8 mouse cellular contexts compared by ENCODE assay signal in the genomic region with DNA sequence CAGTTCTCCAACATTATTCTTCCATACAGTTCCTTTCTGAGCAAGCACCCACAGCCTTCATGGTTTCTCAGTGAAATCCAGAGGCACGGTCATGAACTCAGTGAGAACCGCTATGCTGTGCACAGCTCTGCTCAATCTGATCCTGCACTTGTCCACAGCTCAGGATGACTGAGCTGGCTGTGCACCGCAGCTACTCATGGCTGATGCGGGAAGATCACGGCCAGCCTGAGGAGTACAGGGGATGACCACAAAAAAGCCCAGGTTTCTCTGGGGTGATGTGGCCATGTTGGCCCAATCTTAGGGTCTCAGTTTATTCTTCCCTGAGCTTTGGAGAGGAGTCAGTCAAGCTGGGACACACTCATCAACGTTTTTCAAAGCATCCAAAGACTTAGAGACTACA.
A peak's percentile ranks its signal among the peaks of the same experiment; 100 is the strongest.
DNase-seq lines count a peak whose midpoint lies in the region; ATAC-seq lines count a peak whose summit lies in the region.

No protein-coding gene starts in this region.

- H3K4me3 ChIP-seq in embryonic facial prominence, embryonic 13.5 days: peak overlapping the region; percentile 53
- H3K4me3 ChIP-seq in hindbrain, embryonic 15.5 days: peak overlapping the region; percentile 53
- peak overlapping the region; percentile 56 for H3K4me3 ChIP-seq in midbrain, embryonic 12.5 days

- no peak overlapping the region; the same call in 1 of the 2 replicates for H3K27ac ChIP-seq in embryonic facial prominence, embryonic 13.5 days
- H3K27ac ChIP-seq in hindbrain, embryonic 15.5 days (replicated peaks): peak overlapping the region; percentile 83; the same call in 1 of the 2 replicates
- no peak overlapping the region for H3K27ac ChIP-seq in midbrain, embryonic 12.5 days (replicated peaks)

- no peak overlapping the region for H3K9ac ChIP-seq in embryonic facial prominence, embryonic 13.5 days
- H3K9ac ChIP-seq in hindbrain, embryonic 15.5 days: peak overlapping the region; percentile 52; the same call in 1 of the 2 replicates
- H3K9ac ChIP-seq in midbrain, embryonic 12.5 days (replicated peaks): no peak overlapping the region

- peak; percentile 8 for DNase-seq in kidney, adult 9 months
- no peak for DNase-seq in kidney, postnatal 14 days
- no peak for DNase-seq in adipocyte (ENCODE audit: low spot score)
- no peak for DNase-seq in urinary bladder, postnatal 25 days (ENCODE audit: low spot score)

- peak overlapping the region; percentile 65 for H3K4me2 ChIP-seq in embryonic facial prominence, embryonic 13.5 days
- peak overlapping the region; percentile 69 for H3K4me2 ChIP-seq in hindbrain, embryonic 15.5 days
- peak overlapping the region; percentile 62 for H3K4me2 ChIP-seq in midbrain, embryonic 12.5 days (replicated peaks)

- H3K4me1 ChIP-seq in embryonic facial prominence, embryonic 13.5 days: no peaks in the 10 kb centered on the region
- H3K4me1 ChIP-seq in hindbrain, embryonic 15.5 days (replicated peaks): peaks cover 12% of the 10 kb centered on the region
- peaks cover 5% of the 10 kb centered on the region for H3K4me1 ChIP-seq in midbrain, embryonic 12.5 days

- WGBS in embryonic facial prominence, embryonic 13.5 days: 71% methylated on average over 6 of the region's 6 CpGs
- WGBS in hindbrain, embryonic 15.5 days: 73% methylated on average over 6 of the region's 6 CpGs
- WGBS in midbrain, embryonic 12.5 days: 70% methylated on average over 6 of the region's 6 CpGs

- H3K36me3 ChIP-seq in embryonic facial prominence, embryonic 13.5 days: no peaks in the 10 kb centered on the region
- no peaks in the 10 kb centered on the region for H3K36me3 ChIP-seq in hindbrain, embryonic 15.5 days
- H3K36me3 ChIP-seq in midbrain, embryonic 12.5 days: no peaks in the 10 kb centered on the region

- H3K27me3 ChIP-seq in embryonic facial prominence, embryonic 13.5 days: peaks cover 32% of the 10 kb centered on the region
- H3K27me3 ChIP-seq in hindbrain, embryonic 15.5 days: peaks cover 20% of the 10 kb centered on the region
- peaks cover 25% of the 10 kb centered on the region for H3K27me3 ChIP-seq in midbrain, embryonic 12.5 days

- no peak for ATAC-seq in embryonic facial prominence, embryonic 13.5 days (ENCODE audit: insufficient number of reproducible peaks, insufficient read depth, low FRiP score, low TSS enrichment, low read depth)
- ATAC-seq in hindbrain, embryonic 15.5 days (ENCODE audit: low FRiP score, low read depth): no peak
- ATAC-seq in midbrain, embryonic 12.5 days (ENCODE audit: low FRiP score, low read depth): no peak
- ATAC-seq in cerebellum, adult (ENCODE audit: insufficient number of reproducible peaks, low FRiP score, low TSS enrichment): no peak

- no peaks in the 10 kb centered on the region for H3K9me3 ChIP-seq in embryonic facial prominence, embryonic 13.5 days
- H3K9me3 ChIP-seq in hindbrain, embryonic 15.5 days: no peaks in the 10 kb centered on the region
- no peaks in the 10 kb centered on the region for H3K9me3 ChIP-seq in midbrain, embryonic 12.5 days
